Mouse (Mus musculus) MEL (cell line): ENCODE data around the gene Fbl.

Experiments
- BHLHE40 ChIP-seq: IDR thresholded peaks from 2 replicates; pipeline ENCODE4 v1.6.1; 2012; ENCODE audit warnings: low read depth, mild to moderate bottlenecking, inconsistent platforms, low read length, improper control_type of control experiment, borderline replicate concordance
- CHD2 ChIP-seq: IDR thresholded peaks from 2 replicates; pipeline ENCODE4 v1.6.1; 2011; ENCODE audit warnings: low read length, improper control_type of control experiment
- CTCF ChIP-seq, 3 experiments: IDR thresholded peaks in 2 of 3; conservative IDR thresholded peaks in 1 of 3; 2 replicates each; pipeline ENCODE4 v1.5.1; 2011 to 2012; ENCODE audit warnings: low read length in 3 of 3, low read depth in 2 of 3, mild to moderate bottlenecking in 2 of 3, improper control_type of control experiment in 1 of 3, inconsistent platforms in 1 of 3, mixed read lengths in 1 of 3, moderate library complexity in 1 of 3; ENCODE audit not compliant: control insufficient read depth in 1 of 3, insufficient read depth in 1 of 3, poor library complexity in 1 of 3, severe bottlenecking in 1 of 3
- MAX ChIP-seq: IDR thresholded peaks from 2 replicates; pipeline ENCODE4 v1.6.1; 2011; ENCODE audit warnings: low read length, improper control_type of control experiment
- MAZ ChIP-seq: IDR thresholded peaks from 2 replicates; pipeline ENCODE4 v1.6.1; 2012; ENCODE audit warnings: low read depth, mild to moderate bottlenecking, inconsistent platforms, low read length, improper control_type of control experiment
- POLR2AphosphoS2 ChIP-seq: IDR thresholded peaks from 2 replicates; pipeline ENCODE4 v1.6.1; 2011; ENCODE audit warnings: low read length, improper control_type of control experiment
- ZKSCAN1 ChIP-seq: IDR thresholded peaks from 2 replicates; pipeline ENCODE4 v1.6.1; 2012; ENCODE audit warnings: low read depth, mild to moderate bottlenecking, inconsistent platforms, low read length, improper control_type of control experiment, moderate library complexity
- ZNF384 ChIP-seq: IDR thresholded peaks from 2 replicates; pipeline ENCODE4 v1.6.1; 2012; ENCODE audit warnings: low read depth, mild to moderate bottlenecking, inconsistent platforms, low read length, improper control_type of control experiment

DNA sequence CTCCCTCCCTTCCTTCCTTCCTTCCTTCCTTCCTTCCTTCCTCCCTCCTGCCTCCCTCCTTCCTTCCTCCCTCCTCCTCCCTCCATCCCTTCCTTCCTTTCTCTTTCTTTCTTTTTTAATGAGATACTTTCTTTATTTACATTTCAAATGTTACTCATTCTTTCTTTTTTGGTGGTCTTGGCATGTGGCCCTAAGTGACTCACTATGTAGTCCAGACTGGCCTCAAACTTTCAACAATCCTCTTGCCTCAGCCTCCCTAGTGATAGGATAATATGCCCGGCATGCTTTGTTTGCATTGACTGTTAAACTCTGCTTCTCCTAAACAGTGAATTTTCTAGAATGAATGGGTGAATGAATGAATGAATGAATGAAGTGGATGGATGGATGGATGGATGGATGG lies 19.7 kb upstream of the Fbl start:
- no peak for TF ChIP-seq CHD2
- TF ChIP-seq ZKSCAN1: no peak
- no peak for TF ChIP-seq CTCF (IDR thresholded peaks at IDR 0.05 in 2 of 3, conservative IDR thresholded peaks at IDR 0.05 in 1 of 3; ENCODE audit: control insufficient read depth in 1 of 3, insufficient read depth in 1 of 3, low read depth in 2 of 3, low read length in 3 of 3, poor library complexity in 1 of 3, severe bottlenecking in 1 of 3)
- TF ChIP-seq POLR2AphosphoS2: no peak
- TF ChIP-seq ZNF384: no peak
- TF ChIP-seq MAZ: no peak
- no peak for TF ChIP-seq MAX
- no peak for TF ChIP-seq BHLHE40
